ENCODE assay signal across 18 mouse cellular contexts in the genomic region with DNA sequence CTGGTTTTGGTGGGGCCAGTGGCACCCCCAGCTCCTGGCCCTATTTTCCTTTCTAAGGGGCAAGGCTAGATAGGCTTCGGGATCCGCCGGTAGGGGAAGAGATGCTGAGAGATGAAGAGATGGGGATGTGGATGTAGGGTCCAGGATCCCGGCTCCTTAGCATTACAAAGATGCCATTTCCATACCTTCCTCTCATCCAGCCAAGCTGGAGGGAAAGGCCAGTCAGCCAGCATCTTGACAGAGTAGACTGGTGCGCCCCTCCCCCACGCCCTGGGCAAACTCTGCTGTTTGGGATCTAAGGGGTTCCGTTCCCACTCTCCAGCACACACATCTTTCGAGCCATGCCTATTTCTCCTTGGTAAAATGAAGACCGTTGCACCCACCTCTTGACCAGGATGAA. TPM values are rescaled to one million over a fixed set of nuclear protein-coding genes. Genes with fewer than 3 reads are reported as not detected.
DNase-seq lines count a peak whose midpoint lies in the region; ATAC-seq lines count a peak whose summit lies in the region.
"Had no signal": no experiment of that assay in that cellular context is flagged by ENCODE, and none has a peak within 500 bp of the region (broad histone marks: within the 10 kb centered on the region; RNA-seq: fewer than 3 reads in every experiment).

No protein-coding gene starts in this region.

- no peak for DNase-seq in forebrain, embryonic 10.5 days (ENCODE audit: extremely low spot score, low spot score)
- DNase-seq in lung, adult 18-20 months: no peak
- no peak for DNase-seq in limb, embryonic 10.5 days (ENCODE audit: low spot score)
- DNase-seq in layer of hippocampus, adult 9-11 months: no peak
- no peak for DNase-seq in gastrocnemius, postnatal 14 days
- no peak for DNase-seq in forebrain, embryonic 14.5 days (ENCODE audit: low spot score)
- DNase-seq: adrenal gland, adult 2 months; cerebellum, adult 9-11 months; kidney, adult 9 months; left cerebral cortex, postnatal 4 days had no signal

- no peak overlapping the region for H3K4me2 ChIP-seq in forebrain, embryonic 13.5 days
- H3K4me2 ChIP-seq in lung, embryonic 15.5 days: peak overlapping the region; percentile 62
- no peak overlapping the region for H3K4me2 ChIP-seq in forebrain, embryonic 14.5 days (ENCODE audit: low read length)

- H3K36me3 ChIP-seq in forebrain, embryonic 10.5 days (replicated peaks): no peaks in the 10 kb centered on the region
- no peaks in the 10 kb centered on the region for H3K36me3 ChIP-seq in forebrain, embryonic 13.5 days (ENCODE audit: poor library complexity, severe bottlenecking)
- H3K36me3 ChIP-seq in lung, embryonic 15.5 days: no peaks in the 10 kb centered on the region
- no peaks in the 10 kb centered on the region for H3K36me3 ChIP-seq in limb, embryonic 10.5 days
- no peaks in the 10 kb centered on the region for H3K36me3 ChIP-seq in forebrain, embryonic 14.5 days (ENCODE audit: control insufficient read depth, insufficient read depth, low read length)
- H3K36me3 ChIP-seq: forebrain, embryonic 12.5 days; heart, embryonic 12.5 days; hindbrain, embryonic 13.5 days had no signal

- H3K9me3 ChIP-seq in forebrain, embryonic 10.5 days: no peaks in the 10 kb centered on the region
- no peaks in the 10 kb centered on the region for H3K9me3 ChIP-seq in forebrain, embryonic 13.5 days (replicated peaks)
- H3K9me3 ChIP-seq in lung, embryonic 15.5 days: no peaks in the 10 kb centered on the region
- no peaks in the 10 kb centered on the region for H3K9me3 ChIP-seq in limb, embryonic 10.5 days (replicated peaks)
- no peaks in the 10 kb centered on the region for H3K9me3 ChIP-seq in forebrain, embryonic 14.5 days (replicated peaks; ENCODE audit: control insufficient read depth, low read length)
- H3K9me3 ChIP-seq: forebrain, embryonic 12.5 days; heart, embryonic 12.5 days; hindbrain, embryonic 13.5 days had no signal

- H3K27ac ChIP-seq in forebrain, embryonic 10.5 days: peak overlapping the region; percentile 53; the same call in 1 of the 2 replicates
- H3K27ac ChIP-seq in forebrain, embryonic 13.5 days: no peak overlapping the region
- no peak overlapping the region for H3K27ac ChIP-seq in lung, embryonic 15.5 days
- no peak overlapping the region for H3K27ac ChIP-seq in limb, embryonic 10.5 days
- no peak overlapping the region for H3K27ac ChIP-seq in forebrain, embryonic 14.5 days (ENCODE audit: low read depth, low read length)
- H3K27ac ChIP-seq: forebrain, embryonic 12.5 days; hindbrain, embryonic 13.5 days had no signal

- intact Hi-C loops in gastrocnemius, postnatal 14 days (cut with DNase I; ENCODE audit: low total_unique reads): no loop called here

- peaks cover 57% of the 10 kb centered on the region for H3K27me3 ChIP-seq in forebrain, embryonic 10.5 days (ENCODE audit: poor library complexity, severe bottlenecking)
- peaks cover 61% of the 10 kb centered on the region for H3K27me3 ChIP-seq in forebrain, embryonic 13.5 days
- peaks cover 32% of the 10 kb centered on the region for H3K27me3 ChIP-seq in lung, embryonic 15.5 days
- peaks cover 58% of the 10 kb centered on the region for H3K27me3 ChIP-seq in limb, embryonic 10.5 days (ENCODE audit: low read depth, poor library complexity, severe bottlenecking)
- peaks cover 35% of the 10 kb centered on the region for H3K27me3 ChIP-seq in forebrain, embryonic 14.5 days (replicated peaks; ENCODE audit: control insufficient read depth, insufficient read depth, low read length)

- no peak for ATAC-seq in forebrain, embryonic 13.5 days
- ATAC-seq in lung, embryonic 15.5 days (ENCODE audit: borderline replicate concordance, extremely low read depth, low FRiP score, low TSS enrichment): no peak
- no peak for ATAC-seq in forebrain, embryonic 14.5 days

- 19% methylated on average over 9 of the region's 9 CpGs for WGBS in forebrain, embryonic 10.5 days
- 23% methylated on average over 9 of the region's 9 CpGs for WGBS in forebrain, embryonic 13.5 days
- 28% methylated on average over 9 of the region's 9 CpGs for WGBS in lung, embryonic 15.5 days
- WGBS in limb, embryonic 10.5 days: 10% methylated on average over 9 of the region's 9 CpGs
- 25% methylated on average over 9 of the region's 9 CpGs for WGBS in forebrain, embryonic 14.5 days

- H3K4me3 ChIP-seq in forebrain, embryonic 10.5 days: peak overlapping the region; percentile 49
- no peak overlapping the region for H3K4me3 ChIP-seq in forebrain, embryonic 13.5 days
- H3K4me3 ChIP-seq in lung, embryonic 15.5 days: peak overlapping the region; percentile 39
- peak overlapping the region; percentile 49; the same call in 1 of the 2 replicates for H3K4me3 ChIP-seq in limb, embryonic 10.5 days
- no peak overlapping the region for H3K4me3 ChIP-seq in forebrain, embryonic 14.5 days (ENCODE audit: low read depth, low read length)

- H3K4me1 ChIP-seq in forebrain, embryonic 10.5 days: peaks cover 17% of the 10 kb centered on the region
- peaks cover 6% of the 10 kb centered on the region; the same call in 1 of the 2 replicates for H3K4me1 ChIP-seq in forebrain, embryonic 13.5 days
- H3K4me1 ChIP-seq in lung, embryonic 15.5 days: peaks cover 26% of the 10 kb centered on the region
- peaks cover 22% of the 10 kb centered on the region for H3K4me1 ChIP-seq in limb, embryonic 10.5 days
- H3K4me1 ChIP-seq in forebrain, embryonic 14.5 days (ENCODE audit: control insufficient read depth, insufficient read depth, low read length): no peaks in the 10 kb centered on the region; the same call in 1 of the 2 replicates

- H3K9ac ChIP-seq in forebrain, embryonic 13.5 days: no peak overlapping the region
- H3K9ac ChIP-seq in lung, embryonic 15.5 days: 0 out of 2 replicates have a peak overlapping the region, but pooled peaks have one; percentile 40
- no peak overlapping the region for H3K9ac ChIP-seq in forebrain, embryonic 14.5 days (ENCODE audit: low read length)
- H3K9ac ChIP-seq: forebrain, embryonic 12.5 days had no signal

RNA-seq across cellular contexts. Expression of gene Tmem54, which starts 0.7 kb away (rescaled TPM):
- polyA plus RNA-seq in forebrain, embryonic 10.5 days (2016; fragmentation: Nextera tagmentation; extraction: Ambion mirVana): 3.3 and 4.6 TPM in 2 replicates
- not detected in 2 replicates for polyA plus RNA-seq in forebrain, embryonic 13.5 days (2015; fragmentation: Nextera tagmentation; extraction: Ambion mirVana)
- polyA plus RNA-seq in lung, embryonic 15.5 days (2015; fragmentation: Nextera tagmentation; extraction: Ambion mirVana): 16.7 and 18.8 TPM in 2 replicates
- polyA plus RNA-seq in limb, embryonic 10.5 days (2016; fragmentation: Nextera tagmentation; extraction: Ambion mirVana): 6.8 and 7.3 TPM in 2 replicates
- total RNA-seq in gastrocnemius, postnatal 14 days (2021): not detected
- not detected in 2 replicates for polyA plus RNA-seq in forebrain, embryonic 14.5 days (2014; fragmentation: Nextera tagmentation; extraction: Ambion mirVana)
- total RNA-seq: adrenal gland, adult 2 months; CH12.LX; gastrocnemius, adult 8-10 months; layer of hippocampus, postnatal 14 days; left cerebral cortex, postnatal 4 days had no signal
- polyA plus RNA-seq: adrenal gland, adult 2 months; hindbrain, embryonic 13.5 days had no signal

RNA-seq across cellular contexts. Expression of gene Hpca, which starts 15.8 kb away (rescaled TPM):
- 0.18 and 0.43 TPM in 2 replicates for polyA plus RNA-seq in forebrain, embryonic 10.5 days (2016; fragmentation: Nextera tagmentation; extraction: Ambion mirVana)
- 19.6 and 20.4 TPM in 2 replicates for polyA plus RNA-seq in forebrain, embryonic 13.5 days (2015; fragmentation: Nextera tagmentation; extraction: Ambion mirVana)
- polyA plus RNA-seq in lung, embryonic 15.5 days (2015; fragmentation: Nextera tagmentation; extraction: Ambion mirVana): 2.3 and 2.6 TPM in 2 replicates
- 0.30 and 0.69 TPM in 2 replicates for polyA plus RNA-seq in limb, embryonic 10.5 days (2016; fragmentation: Nextera tagmentation; extraction: Ambion mirVana)
- total RNA-seq in gastrocnemius, postnatal 14 days (2021): under 1 TPM in 1 of 2 experiments, not detected in 1; 0.24 TPM
- 16.8 and 23.1 TPM in 2 replicates for polyA plus RNA-seq in forebrain, embryonic 14.5 days (2014; fragmentation: Nextera tagmentation; extraction: Ambion mirVana)
- total RNA-seq: gastrocnemius, adult 8-10 months had no signal

RNA-seq across cellular contexts. Expression of gene Fndc5, which starts 30.7 kb away (rescaled TPM):
- polyA plus RNA-seq in forebrain, embryonic 10.5 days (2016; fragmentation: Nextera tagmentation; extraction: Ambion mirVana): 0.56 and 0.93 TPM in 2 replicates
- 0.93 and 1.1 TPM in 2 replicates for polyA plus RNA-seq in forebrain, embryonic 13.5 days (2015; fragmentation: Nextera tagmentation; extraction: Ambion mirVana)
- polyA plus RNA-seq in lung, embryonic 15.5 days (2015; fragmentation: Nextera tagmentation; extraction: Ambion mirVana): 2.7 and 3.7 TPM in 2 replicates
- polyA plus RNA-seq in limb, embryonic 10.5 days (2016; fragmentation: Nextera tagmentation; extraction: Ambion mirVana): 2.0 and 2.6 TPM in 2 replicates
- 10 to 100 TPM; 28.4 to 53.2 TPM for total RNA-seq in gastrocnemius, postnatal 14 days (2021)
- 1.3 and 1.7 TPM in 2 replicates for polyA plus RNA-seq in forebrain, embryonic 14.5 days (2014; fragmentation: Nextera tagmentation; extraction: Ambion mirVana)

RNA-seq across cellular contexts. Expression of gene Rnf19b, which starts 48.0 kb away (rescaled TPM):
- 6.9 and 8.5 TPM in 2 replicates for polyA plus RNA-seq in forebrain, embryonic 10.5 days (2016; fragmentation: Nextera tagmentation; extraction: Ambion mirVana)
- 12.9 and 15.2 TPM in 2 replicates for polyA plus RNA-seq in forebrain, embryonic 13.5 days (2015; fragmentation: Nextera tagmentation; extraction: Ambion mirVana)
- 7.3 and 7.6 TPM in 2 replicates for polyA plus RNA-seq in lung, embryonic 15.5 days (2015; fragmentation: Nextera tagmentation; extraction: Ambion mirVana)
- polyA plus RNA-seq in limb, embryonic 10.5 days (2016; fragmentation: Nextera tagmentation; extraction: Ambion mirVana): 8.0 and 9.1 TPM in 2 replicates
- total RNA-seq in gastrocnemius, postnatal 14 days (2021): 10 to 100 TPM; 13.6 to 15.5 TPM
- 20.1 and 20.5 TPM in 2 replicates for polyA plus RNA-seq in forebrain, embryonic 14.5 days (2014; fragmentation: Nextera tagmentation; extraction: Ambion mirVana)

Comparison
In these comparisons a context has a peak if more than half of its experiments do, and no peak if none do; other contexts are left out.
1. H3K4me3 ChIP-seq: peak in forebrain, embryonic 10.5 days (single experiment), lung, embryonic 15.5 days (single experiment) and limb, embryonic 10.5 days (single experiment); none in forebrain, embryonic 13.5 days (single experiment) and forebrain, embryonic 14.5 days (single experiment).